Mouse (Mus musculus): ENCODE measurements at regions not wholly inside any gene's neighbourhood (a gene's known extent, or its start where the extent isn't known, plus 50 kb on each side); places are given as distances from the start of the nearest gene placed in this dataset.

GRCm38 (mm10) chr2:21043302-21043701 is 74.6 kb upstream of the Arhgap21 start:
- TF ChIP-seq EP300 (IDR thresholded peaks at IDR 0.05; ENCODE audit: low read length) (no peak), ELF1 (IDR thresholded peaks at IDR 0.05; ENCODE audit: low read depth, low read length) (no peak)
